Mouse (Mus musculus): Measurements from ENCODE around the gene Tcf7l2. TPM values are rescaled to one million over a fixed set of nuclear protein-coding genes. Genes with fewer than 3 reads are reported as not detected.

The Tcf7l2 gene
- polyA plus RNA-seq, 1 experiment from 2014 or later, result 215 TPM

- H3K27ac ChIP-seq, result no peak overlapping the region
These were observed 56.2 kb downstream of the Tcf7l2 start for GRCm38 (mm10) chr19:55797834-55798233.

GRCm38 (mm10) chr19:55799411-55799810 lies 57.8 kb downstream of the Tcf7l2 start:
- H3K9me3 ChIP-seq (replicated peaks), result no peaks in the 10 kb centered on the region
- H3K4me1 ChIP-seq, result peaks cover 12% of the 10 kb centered on the region
- H3K4me2 ChIP-seq, result no peak overlapping the region
- H3K9ac ChIP-seq, result no peak overlapping the region
- no peaks in the 10 kb centered on the region for H3K27me3 ChIP-seq
- H3K27ac ChIP-seq, result no peak overlapping the region
- no peak for ATAC-seq
- H3K36me3 ChIP-seq (ENCODE audit: poor library complexity, severe bottlenecking), result no peaks in the 10 kb centered on the region
- no peak overlapping the region for H3K4me3 ChIP-seq

More at GRCm38 (mm10) chr19:55797834-55798233, 56.2 kb downstream of the Tcf7l2 start:
- H3K36me3 ChIP-seq (ENCODE audit: poor library complexity, severe bottlenecking), result no peaks in the 10 kb centered on the region
- no peaks in the 10 kb centered on the region for H3K9me3 ChIP-seq (replicated peaks)
- no peak overlapping the region for H3K4me3 ChIP-seq
- no peak for ATAC-seq
- WGBS, result 70% methylated on average over 3 of the region's 3 CpGs
- no peak overlapping the region for H3K9ac ChIP-seq
- H3K4me2 ChIP-seq, result no peak overlapping the region
- no peaks in the 10 kb centered on the region for H3K27me3 ChIP-seq
- peaks cover 17% of the 10 kb centered on the region for H3K4me1 ChIP-seq

DNA sequence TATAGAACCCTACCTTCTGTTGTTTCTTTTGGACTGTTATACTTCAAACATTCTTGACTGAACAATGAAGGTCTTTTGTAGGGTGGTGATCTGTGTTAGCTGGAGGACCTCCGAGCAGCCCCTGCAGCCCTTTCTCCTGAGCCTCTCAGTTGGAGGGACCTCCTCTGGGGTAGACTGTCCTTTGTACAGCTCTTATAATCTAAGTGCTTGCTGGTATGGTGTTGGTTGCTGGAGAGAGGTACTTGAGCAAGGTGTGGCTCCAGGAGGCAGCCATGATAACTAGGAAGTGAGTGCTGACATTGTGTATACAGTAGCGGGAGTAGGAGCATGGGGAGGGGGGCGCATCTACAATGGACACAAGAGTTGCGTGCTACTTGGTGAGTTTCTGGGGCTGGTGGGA lies 58.4 kb downstream of the Tcf7l2 start:
- Histone ChIP-seq H3K9me3 (replicated peaks) (no peaks in the 10 kb centered on the region), H3K9ac (no peak overlapping the region), H3K4me1 (peaks cover 12% of the 10 kb centered on the region), H3K36me3 (ENCODE audit: poor library complexity, severe bottlenecking) (no peaks in the 10 kb centered on the region), H3K27ac (no peak overlapping the region), H3K27me3 (no peaks in the 10 kb centered on the region), H3K4me2 (no peak overlapping the region), H3K4me3 (no peak overlapping the region)
- ATAC-seq, result no peak
- 87% methylated on average over 4 of the region's 4 CpGs for WGBS

DNA sequence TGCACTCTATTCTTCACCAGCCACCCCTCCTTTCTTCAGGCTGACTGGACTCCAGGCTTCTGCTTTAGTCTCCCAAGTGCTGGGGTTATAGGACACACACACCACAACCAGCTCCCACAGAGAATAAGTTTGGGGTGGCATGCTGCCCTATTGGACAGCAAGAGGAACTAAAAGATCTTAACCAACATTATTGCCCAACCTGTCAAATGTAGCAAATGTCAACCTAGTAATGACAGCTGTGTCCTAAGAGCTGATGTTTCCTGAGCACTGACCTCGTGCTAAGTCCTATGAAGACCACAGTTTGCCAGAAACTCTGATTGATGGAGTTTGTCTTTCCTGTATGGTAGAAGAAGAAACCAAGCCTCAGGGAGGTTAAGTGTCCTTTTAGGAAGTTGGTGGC lies 61.5 kb downstream of the Tcf7l2 start:
- no peak overlapping the region for H3K27ac ChIP-seq
- no peak overlapping the region for H3K4me2 ChIP-seq
- peaks cover 24% of the 10 kb centered on the region for H3K4me1 ChIP-seq
- H3K27me3 ChIP-seq, result no peaks in the 10 kb centered on the region
- no peaks in the 10 kb centered on the region for H3K9me3 ChIP-seq (replicated peaks)
- H3K36me3 ChIP-seq (ENCODE audit: poor library complexity, severe bottlenecking), result no peaks in the 10 kb centered on the region
- no peak for ATAC-seq
- WGBS, result 85% methylated on average over 1 of the region's 1 CpGs
- H3K9ac ChIP-seq, result no peak overlapping the region
- no peak overlapping the region for H3K4me3 ChIP-seq

DNA sequence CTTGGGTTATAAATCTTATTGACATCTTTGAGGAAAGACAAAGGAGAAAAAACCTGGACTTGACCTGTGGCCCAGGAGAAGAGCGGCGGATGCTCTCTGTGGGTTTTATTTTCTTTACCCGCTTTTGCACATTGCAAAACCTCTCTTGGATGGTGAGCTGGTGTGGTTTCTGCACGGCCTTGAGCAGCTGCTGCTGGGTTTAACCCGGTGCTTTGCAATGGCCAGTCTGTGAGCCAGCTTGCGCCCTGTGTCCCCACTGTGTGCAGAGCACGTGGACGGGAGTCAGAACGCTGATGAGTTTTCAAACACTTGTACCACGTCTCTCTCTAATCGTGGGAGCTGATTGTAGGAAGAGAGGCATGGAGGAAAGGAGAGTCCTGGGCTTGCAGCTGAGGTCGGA lies 62.2 kb downstream of the Tcf7l2 start:
- H3K9me3 ChIP-seq (replicated peaks), result no peaks in the 10 kb centered on the region
- ATAC-seq, result no peak
- 90% methylated on average over 12 of the region's 12 CpGs for WGBS
- no peak overlapping the region for H3K9ac ChIP-seq
- H3K4me2 ChIP-seq, result no peak overlapping the region
- no peak overlapping the region for H3K27ac ChIP-seq
- no peaks in the 10 kb centered on the region for H3K36me3 ChIP-seq (ENCODE audit: poor library complexity, severe bottlenecking)
- H3K4me3 ChIP-seq, result no peak overlapping the region
- peaks cover 18% of the 10 kb centered on the region for H3K4me1 ChIP-seq
- no peaks in the 10 kb centered on the region for H3K27me3 ChIP-seq

DNA sequence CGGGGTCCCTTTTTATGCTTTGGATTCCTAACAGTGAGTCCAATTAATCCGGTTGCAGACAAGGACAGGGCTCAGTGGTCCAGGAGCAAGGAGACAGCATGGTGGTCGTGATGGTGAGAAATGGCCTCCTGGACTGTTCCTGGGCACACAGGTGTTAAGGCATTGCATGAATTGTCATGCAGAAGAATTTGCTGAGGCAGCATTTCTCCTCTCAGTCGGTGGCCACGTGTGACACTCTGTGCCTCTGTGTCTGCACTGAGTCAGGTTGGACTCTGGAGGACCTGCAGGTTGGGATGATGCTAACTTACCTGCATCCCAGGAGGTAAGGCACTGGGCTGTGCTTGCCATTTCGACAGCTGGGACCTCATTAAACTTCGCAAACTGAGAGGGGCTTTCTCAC lies 63.2 kb downstream of the Tcf7l2 start:
- Histone ChIP-seq H3K27ac (no peak overlapping the region), H3K27me3 (no peaks in the 10 kb centered on the region), H3K4me1 (peaks cover 18% of the 10 kb centered on the region)

GRCm38 (mm10) chr19:55806434-55807193 lies 65.0 kb downstream of the Tcf7l2 start:
- H3K27ac ChIP-seq, result no peak overlapping the region
- no peak overlapping the region for H3K4me3 ChIP-seq
- no peak overlapping the region for H3K4me2 ChIP-seq
- no peaks in the 10 kb centered on the region for H3K9me3 ChIP-seq (replicated peaks)
- no peaks in the 10 kb centered on the region for H3K27me3 ChIP-seq
- WGBS, result 57% methylated on average over 12 of the region's 12 CpGs
- ATAC-seq, result no peak
- no peaks in the 10 kb centered on the region for H3K36me3 ChIP-seq (ENCODE audit: poor library complexity, severe bottlenecking)
- H3K4me1 ChIP-seq, result peaks cover 18% of the 10 kb centered on the region
- no peak overlapping the region for H3K9ac ChIP-seq

More for the DNA sequence above, 63.2 kb downstream of the Tcf7l2 start:
- Histone ChIP-seq H3K4me2 (no peak overlapping the region), H3K4me3 (no peak overlapping the region), H3K9me3 (replicated peaks) (no peaks in the 10 kb centered on the region), H3K36me3 (ENCODE audit: poor library complexity, severe bottlenecking) (no peaks in the 10 kb centered on the region), H3K9ac (no peak overlapping the region)
- WGBS, result 85% methylated on average over 7 of the region's 7 CpGs
- ATAC-seq, result no peak

DNA sequence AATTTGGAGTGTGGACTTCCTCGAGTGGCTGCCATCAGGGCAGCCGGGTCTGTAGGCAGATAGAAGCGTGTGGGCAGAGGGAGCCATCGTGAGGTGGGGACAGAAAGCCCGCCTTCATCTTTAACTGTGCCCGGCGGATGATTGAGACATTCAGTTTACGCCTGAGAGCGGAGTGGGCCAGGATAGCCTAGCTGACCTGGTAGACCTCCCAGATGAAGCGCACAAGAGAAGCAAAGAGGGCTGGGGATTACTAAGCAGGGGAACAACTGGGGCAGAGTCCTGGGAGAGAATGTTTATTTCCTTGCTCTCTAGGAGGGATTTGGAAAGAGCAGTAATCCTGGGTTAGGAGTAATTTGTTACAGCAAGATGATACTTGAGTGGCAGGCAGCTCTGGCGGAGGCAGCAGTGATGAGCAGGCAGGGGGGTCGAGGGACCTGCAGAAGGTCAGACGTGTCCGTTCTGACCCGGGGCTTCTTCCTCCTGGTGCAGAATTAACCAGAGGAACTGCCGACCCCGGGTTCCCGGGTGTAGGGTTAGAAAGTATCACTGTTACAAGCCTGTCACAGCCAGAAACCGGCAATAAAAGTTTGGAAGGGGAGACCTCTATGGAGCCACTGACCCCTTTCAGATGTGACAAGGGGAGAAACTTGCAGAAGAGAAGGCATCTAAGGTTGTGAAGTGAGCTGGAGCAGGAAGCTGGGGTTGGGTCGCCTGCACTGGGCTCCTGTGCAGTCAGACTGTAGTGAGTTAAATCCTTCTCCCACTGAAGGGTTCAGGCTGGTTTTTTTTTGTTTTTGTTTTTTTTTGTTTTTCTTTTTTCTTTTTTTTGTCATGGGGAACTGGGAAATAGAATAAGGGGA lies 65.8 kb downstream of the Tcf7l2 start:
- Histone ChIP-seq H3K4me2 (no peak overlapping the region), H3K27me3 (no peaks in the 10 kb centered on the region), H3K27ac (no peak overlapping the region), H3K9ac (no peak overlapping the region), H3K4me3 (no peak overlapping the region), H3K4me1 (peaks cover 18% of the 10 kb centered on the region), H3K9me3 (replicated peaks) (no peaks in the 10 kb centered on the region), H3K36me3 (ENCODE audit: poor library complexity, severe bottlenecking) (no peaks in the 10 kb centered on the region)
- no peak for ATAC-seq
- 40% methylated on average over 20 of the region's 20 CpGs for whole genome bisulfite sequencing

DNA sequence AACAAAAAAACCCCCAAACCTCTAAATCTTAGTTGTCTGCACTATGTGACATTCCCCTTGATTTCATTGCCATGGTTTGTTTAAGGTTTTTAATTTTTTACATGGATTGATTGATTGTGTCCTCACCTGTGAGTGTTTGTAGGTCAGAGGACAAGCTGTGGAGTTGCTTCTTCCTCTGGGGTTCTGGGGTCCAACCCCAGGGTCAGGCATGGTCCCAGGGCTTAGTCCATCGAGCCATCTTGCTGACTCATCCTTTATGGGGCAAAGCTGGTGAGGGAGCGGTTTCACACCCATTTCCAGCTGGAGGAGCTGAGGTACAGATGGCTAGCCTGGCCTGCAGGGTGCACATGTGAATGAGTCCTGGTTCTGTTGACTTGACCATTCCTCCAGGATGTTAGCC lies 66.7 kb downstream of the Tcf7l2 start:
- H3K9ac ChIP-seq, result no peak overlapping the region
- WGBS, result 81% methylated on average over 2 of the region's 2 CpGs
- H3K4me1 ChIP-seq, result peaks cover 18% of the 10 kb centered on the region
- H3K27me3 ChIP-seq, result no peaks in the 10 kb centered on the region
- no peaks in the 10 kb centered on the region for H3K9me3 ChIP-seq (replicated peaks)
- H3K27ac ChIP-seq, result no peak overlapping the region
- H3K36me3 ChIP-seq (ENCODE audit: poor library complexity, severe bottlenecking), result no peaks in the 10 kb centered on the region
- ATAC-seq, result no peak
- no peak overlapping the region for H3K4me3 ChIP-seq
- H3K4me2 ChIP-seq, result no peak overlapping the region

DNA sequence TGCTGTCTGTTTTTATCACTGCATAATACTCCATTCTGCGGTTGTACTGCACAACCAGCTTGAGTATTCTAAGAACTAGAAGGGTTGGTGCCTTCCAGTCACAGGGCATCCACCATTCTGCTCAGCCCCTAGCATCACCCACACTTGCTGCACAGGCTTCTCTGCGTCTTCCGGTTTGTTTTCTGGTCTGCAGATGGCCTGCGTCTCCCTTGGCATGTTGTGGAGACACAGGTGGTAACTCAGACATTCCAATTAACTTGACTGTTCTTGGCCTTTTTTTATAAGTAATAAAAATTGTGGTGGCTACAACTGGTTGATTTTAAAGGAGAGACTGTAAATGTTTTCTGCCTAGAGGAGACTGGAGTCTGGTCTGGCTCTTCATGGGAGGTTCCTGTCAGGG lies 67.9 kb downstream of the Tcf7l2 start:
- no peaks in the 10 kb centered on the region for H3K36me3 ChIP-seq (ENCODE audit: poor library complexity, severe bottlenecking)
- H3K27me3 ChIP-seq, result no peaks in the 10 kb centered on the region
- ATAC-seq, result no peak
- 98% methylated on average over 4 of the region's 4 CpGs for WGBS
- no peak overlapping the region for H3K4me3 ChIP-seq
- H3K4me2 ChIP-seq, result no peak overlapping the region
- peaks cover 18% of the 10 kb centered on the region for H3K4me1 ChIP-seq
- no peak overlapping the region for H3K27ac ChIP-seq
- H3K9ac ChIP-seq, result no peak overlapping the region
- no peaks in the 10 kb centered on the region for H3K9me3 ChIP-seq (replicated peaks)

GRCm38 (mm10) chr19:55812236-55812635 lies 70.6 kb downstream of the Tcf7l2 start:
- Histone ChIP-seq H3K27ac (no peak overlapping the region), H3K9me3 (replicated peaks) (no peaks in the 10 kb centered on the region), H3K36me3 (ENCODE audit: poor library complexity, severe bottlenecking) (no peaks in the 10 kb centered on the region), H3K4me2 (no peak overlapping the region), H3K27me3 (no peaks in the 10 kb centered on the region), H3K9ac (no peak overlapping the region), H3K4me3 (no peak overlapping the region), H3K4me1 (peaks cover 12% of the 10 kb centered on the region)
- ATAC-seq, result no peak

- Histone ChIP-seq H3K27ac (no peak overlapping the region), H3K9me3 (replicated peaks) (no peaks in the 10 kb centered on the region), H3K27me3 (no peaks in the 10 kb centered on the region), H3K4me3 (no peak overlapping the region), H3K4me1 (peaks cover 6% of the 10 kb centered on the region; the same call in 1 of the 2 replicates), H3K36me3 (ENCODE audit: poor library complexity, severe bottlenecking) (peaks cover 9% of the 10 kb centered on the region), H3K9ac (no peak overlapping the region), H3K4me2 (no peak overlapping the region)
- ATAC-seq, result no peak
- WGBS, result 80% methylated on average over 15 of the region's 15 CpGs
These were observed 73.6 kb downstream of the Tcf7l2 start for GRCm38 (mm10) chr19:55815010-55815790.
